Mouse (Mus musculus) hindbrain, embryonic 13.5 days (tissue): ENCODE data around the gene Sympk. TPM values are rescaled to one million over a fixed set of nuclear protein-coding genes. Genes with fewer than 3 reads are reported as not detected.

Experiments
- ATAC-seq: fragments of 200-750 bp; cut with Nextera tagmentation; 2 replicates; pipeline ENCODE4 v1.8.0; 2017; ENCODE audit warnings: moderate TSS enrichment; ENCODE audit not compliant: low FRiP score
- H3K27ac ChIP-seq: fragments of 300-500 bp; sonication (generic); 2 replicates; pipeline ENCODE4 v1.5.1; 2015; ENCODE audit warnings: inconsistent platforms, mild to moderate bottlenecking, moderate library complexity
- H3K27me3 ChIP-seq: fragments of 300-500 bp; sonication (generic); 2 replicates; pipeline ENCODE4 v1.6.1; 2015; ENCODE audit warnings: mild to moderate bottlenecking, inconsistent platforms
- H3K36me3 ChIP-seq: fragments of 300-500 bp; sonication (generic); 2 replicates; pipeline ENCODE4 v1.6.1; 2015; ENCODE audit warnings: mild to moderate bottlenecking, inconsistent platforms
- H3K4me1 ChIP-seq: fragments of 300-500 bp; sonication (generic); replicated peaks from 2 replicates; pipeline ENCODE4 v1.6.1; 2015; ENCODE audit warnings: inconsistent platforms
- H3K4me2 ChIP-seq: fragments of 300-500 bp; sonication (generic); 2 replicates; pipeline ENCODE4 v1.6.1; 2015; ENCODE audit warnings: inconsistent platforms, mild to moderate bottlenecking, moderate library complexity
- H3K4me3 ChIP-seq: fragments of 300-500 bp; sonication (generic); 2 replicates; pipeline ENCODE4 v1.5.1; 2015; ENCODE audit warnings: mild to moderate bottlenecking, inconsistent platforms
- H3K9ac ChIP-seq: fragments of 300-500 bp; sonication (generic); 2 replicates; pipeline ENCODE4 v1.6.1; 2015; ENCODE audit warnings: mild to moderate bottlenecking, inconsistent platforms
- H3K9me3 ChIP-seq: fragments of 300-500 bp; sonication (generic); 2 replicates; pipeline ENCODE4 v1.6.1; 2016; ENCODE audit warnings: inconsistent platforms
- WGBS: fragments of 180-500 bp; shearing (Covaris S2); methylation state at CpG from one replicate; pipeline ENCODE4 v1.1.7; 2015; 5-methylcytosine and 5-hydroxymethylcytosine counted together
- polyA plus RNA-seq: library from polyadenylated mRNA; unstranded; fragments of >200 nt; fragmentation: Nextera tagmentation; extraction: Ambion mirVana; gene quantifications from 2 replicates; pipeline ENCODE4 v1.2.1, GENCODE M21; 2015

Sympk gene
- polyA plus RNA-seq, 1 experiment from 2014 or later: 29.7 TPM

GRCm38 (mm10) chr7:19044616-19045015, 20.4 kb downstream of the Sympk start:
- no peak overlapping the region for H3K27ac ChIP-seq
- H3K4me1 ChIP-seq: no peaks in the 10 kb centered on the region
- ATAC-seq: no peak
- H3K9ac ChIP-seq: no peak overlapping the region
- no peak overlapping the region for H3K4me3 ChIP-seq
- peaks cover 100% of the 10 kb centered on the region for H3K36me3 ChIP-seq
- H3K9me3 ChIP-seq: no peaks in the 10 kb centered on the region
- H3K4me2 ChIP-seq: no peak overlapping the region
- no peaks in the 10 kb centered on the region for H3K27me3 ChIP-seq
- 97% methylated on average over 6 of the region's 6 CpGs for WGBS

- ATAC-seq: no peak
- Histone ChIP-seq H3K4me3 (no peak overlapping the region), H3K27ac (no peak overlapping the region), H3K9ac (no peak overlapping the region), H3K9me3 (no peaks in the 10 kb centered on the region), H3K27me3 (no peaks in the 10 kb centered on the region), H3K4me1 (no peaks in the 10 kb centered on the region), H3K36me3 (peaks cover 99% of the 10 kb centered on the region), H3K4me2 (no peak overlapping the region)
- 94% methylated on average over 11 of the region's 11 CpGs for WGBS
Observed at GRCm38 (mm10) chr7:19046286-19047069, 22.3 kb downstream of the Sympk start.

GRCm38 (mm10) chr7:19048006-19048527, 23.9 kb downstream of the Sympk start:
- ATAC-seq: no peak
- H3K27me3 ChIP-seq: no peaks in the 10 kb centered on the region
- no peaks in the 10 kb centered on the region for H3K9me3 ChIP-seq
- WGBS: 91% methylated on average over 14 of the region's 14 CpGs
- H3K4me3 ChIP-seq: no peak overlapping the region
- peaks cover 97% of the 10 kb centered on the region for H3K36me3 ChIP-seq
- H3K4me2 ChIP-seq: no peak overlapping the region
- no peaks in the 10 kb centered on the region for H3K4me1 ChIP-seq
- no peak overlapping the region for H3K9ac ChIP-seq
- no peak overlapping the region for H3K27ac ChIP-seq

GRCm38 (mm10) chr7:19049252-19049651, 25.1 kb downstream of the Sympk start:
- no peak overlapping the region for H3K9ac ChIP-seq
- peaks cover 87% of the 10 kb centered on the region for H3K36me3 ChIP-seq
- no peaks in the 10 kb centered on the region for H3K9me3 ChIP-seq
- peaks cover 5% of the 10 kb centered on the region for H3K4me1 ChIP-seq
- H3K27ac ChIP-seq: no peak overlapping the region
- no peak overlapping the region for H3K4me2 ChIP-seq
- 91% methylated on average over 5 of the region's 5 CpGs for WGBS
- no peak overlapping the region for H3K4me3 ChIP-seq
- no peaks in the 10 kb centered on the region for H3K27me3 ChIP-seq
- no peak for ATAC-seq

- no peaks in the 10 kb centered on the region for H3K9me3 ChIP-seq
- H3K9ac ChIP-seq: no peak overlapping the region
- H3K4me1 ChIP-seq: peaks cover 14% of the 10 kb centered on the region
- H3K36me3 ChIP-seq: peaks cover 80% of the 10 kb centered on the region
- no peaks in the 10 kb centered on the region for H3K27me3 ChIP-seq
- H3K4me2 ChIP-seq: no peak overlapping the region
- H3K27ac ChIP-seq: no peak overlapping the region
- ATAC-seq: no peak
- WGBS: 92% methylated on average over 8 of the region's 8 CpGs
- H3K4me3 ChIP-seq: no peak overlapping the region
Observed at GRCm38 (mm10) chr7:19050172-19050571, 26.0 kb downstream of the Sympk start.

GRCm38 (mm10) chr7:19051161-19051560, 27.0 kb downstream of the Sympk start:
- peaks cover 16% of the 10 kb centered on the region for H3K4me1 ChIP-seq
- ATAC-seq: no peak
- H3K4me3 ChIP-seq: no peak overlapping the region
- H3K27ac ChIP-seq: no peak overlapping the region
- H3K9ac ChIP-seq: no peak overlapping the region
- no peaks in the 10 kb centered on the region for H3K9me3 ChIP-seq
- H3K4me2 ChIP-seq: no peak overlapping the region
- H3K36me3 ChIP-seq: peaks cover 76% of the 10 kb centered on the region
- WGBS: 70% methylated on average over 4 of the region's 4 CpGs
- H3K27me3 ChIP-seq: no peaks in the 10 kb centered on the region

- no peak overlapping the region for H3K9ac ChIP-seq
- no peak overlapping the region for H3K4me2 ChIP-seq
- H3K36me3 ChIP-seq: peaks cover 62% of the 10 kb centered on the region
- H3K27ac ChIP-seq: no peak overlapping the region
- WGBS: 87% methylated on average over 15 of the region's 15 CpGs
- ATAC-seq: no peak
- no peaks in the 10 kb centered on the region for H3K9me3 ChIP-seq
- no peak overlapping the region for H3K4me3 ChIP-seq
- H3K4me1 ChIP-seq: peaks cover 16% of the 10 kb centered on the region
- H3K27me3 ChIP-seq: no peaks in the 10 kb centered on the region
Observed at GRCm38 (mm10) chr7:19052345-19053135, 28.4 kb downstream of the Sympk start.

GRCm38 (mm10) chr7:19053136-19053532, 29.0 kb downstream of the Sympk start:
- Histone ChIP-seq H3K9me3 (no peaks in the 10 kb centered on the region), H3K27me3 (no peaks in the 10 kb centered on the region), H3K4me3 (no peak overlapping the region), H3K36me3 (peaks cover 56% of the 10 kb centered on the region), H3K9ac (no peak overlapping the region), H3K4me1 (peaks cover 16% of the 10 kb centered on the region), H3K27ac (no peak overlapping the region), H3K4me2 (no peak overlapping the region)
- WGBS: 92% methylated on average over 7 of the region's 7 CpGs
- no peak for ATAC-seq

GRCm38 (mm10) chr7:19054047-19054776, 30.0 kb downstream of the Sympk start, which contains the start of gene Rsph6a:
Gene Rsph6a, plus strand, starts transcription at chr7:19054690.
- Histone ChIP-seq H3K27me3 (no peaks in the 10 kb centered on the region), H3K9ac (peak within 1 kb of the TSS; percentile 66), H3K4me3 (peak within 1 kb of the TSS; percentile 29), H3K36me3 (peaks cover 45% of the 10 kb centered on the region), H3K9me3 (no peaks in the 10 kb centered on the region), H3K27ac (peak within 1 kb of the TSS; percentile 35; the same call in 1 of the 2 replicates), H3K4me1 (peaks cover 16% of the 10 kb centered on the region), H3K4me2 (peak within 1 kb of the TSS; percentile 51)
- peak; percentile 58 for ATAC-seq
- 19% methylated on average over 32 of the region's 33 CpGs for WGBS

GRCm38 (mm10) chr7:19054777-19055076, 30.6 kb downstream of the Sympk start:
- 60% methylated on average over 9 of the region's 9 CpGs for WGBS
- peak; percentile 43; the same call in 1 of the 2 replicates for ATAC-seq
- Histone ChIP-seq H3K9ac (peak overlapping the region; percentile 66), H3K4me2 (peak overlapping the region; percentile 51), H3K4me3 (peak overlapping the region; percentile 29), H3K9me3 (no peaks in the 10 kb centered on the region), H3K36me3 (peaks cover 40% of the 10 kb centered on the region), H3K27ac (no peak overlapping the region), H3K4me1 (peaks cover 16% of the 10 kb centered on the region), H3K27me3 (no peaks in the 10 kb centered on the region)

GRCm38 (mm10) chr7:19055108-19055507, 30.9 kb downstream of the Sympk start:
- Histone ChIP-seq H3K9me3 (no peaks in the 10 kb centered on the region), H3K27me3 (no peaks in the 10 kb centered on the region), H3K27ac (no peak overlapping the region), H3K4me3 (no peak overlapping the region), H3K36me3 (peaks cover 36% of the 10 kb centered on the region), H3K4me1 (peaks cover 16% of the 10 kb centered on the region), H3K4me2 (no peak overlapping the region), H3K9ac (no peak overlapping the region)
- WGBS: 93% methylated on average over 8 of the region's 8 CpGs
- ATAC-seq: no peak

- ATAC-seq: no peak
- WGBS: 91% methylated on average over 10 of the region's 10 CpGs
Observed at GRCm38 (mm10) chr7:19057405-19057804, 33.2 kb downstream of the Sympk start.

More at GRCm38 (mm10) chr7:19057405-19057804, 33.2 kb downstream of the Sympk start:
- peaks cover 16% of the 10 kb centered on the region for H3K4me1 ChIP-seq
- H3K27me3 ChIP-seq: no peaks in the 10 kb centered on the region
- no peak overlapping the region for H3K9ac ChIP-seq
- H3K4me2 ChIP-seq: no peak overlapping the region
- no peak overlapping the region for H3K4me3 ChIP-seq
- no peak overlapping the region for H3K27ac ChIP-seq
- no peaks in the 10 kb centered on the region for H3K9me3 ChIP-seq
- H3K36me3 ChIP-seq: peaks cover 14% of the 10 kb centered on the region
